Mouse (Mus musculus): ENCODE results near the gene Olfr1449. TPM values are rescaled to one million over a fixed set of nuclear protein-coding genes. Genes with fewer than 3 reads are reported as not detected.

Gene Olfr1449
- polyA plus RNA-seq (2012; fragmentation: generic; extraction: Trizol), result not detected

GRCm38 (mm10) chr19:12930540-12930939 is at the start of gene Olfr1449:
TSS of gene Olfr1449 (plus strand) at chr19:12930840.
- Histone ChIP-seq H3K4me3 (no peak within 1 kb of the TSS), H3ac (ENCODE audit: control insufficient read depth, insufficient read length) (no peak within 1 kb of the TSS), H3K79me2 (ENCODE audit: control insufficient read depth, insufficient read depth) (no peaks in the 10 kb centered on the region), H3K36me3 (ENCODE audit: control insufficient read depth, insufficient read depth) (no peaks in the 10 kb centered on the region), H3K4me2 (ENCODE audit: low read depth) (no peak within 1 kb of the TSS), H3K27me3 (ENCODE audit: control insufficient read depth, insufficient read depth, insufficient read length) (no peaks in the 10 kb centered on the region)
- TF ChIP-seq MAX (IDR thresholded peaks at IDR 0.05; ENCODE audit: low read depth), result no peak
- TF ChIP-seq POLR2A (IDR thresholded peaks at IDR 0.05; ENCODE audit: insufficient read length, low read depth), result no peak
- no peak for TF ChIP-seq MYOD1 (IDR thresholded peaks at IDR 0.05; ENCODE audit: control insufficient read depth in 1 of 3, insufficient read length in 2 of 3, low read depth in 2 of 3)
- no peak for TF ChIP-seq E2F4 (IDR thresholded peaks at IDR 0.05; ENCODE audit: insufficient read depth)

GRCm38 (mm10) chr19:12883555-12883954 is 47.1 kb upstream of the Olfr1449 start, which contains the start of gene Olfr1445:
TSS of gene Olfr1445 (plus strand) at chr19:12883855.
- Histone ChIP-seq H3K27me3 (ENCODE audit: control insufficient read depth, insufficient read depth, insufficient read length) (no peaks in the 10 kb centered on the region), H3K4me3 (no peak within 1 kb of the TSS), H3ac (ENCODE audit: control insufficient read depth, insufficient read length) (no peak within 1 kb of the TSS), H3K36me3 (ENCODE audit: control insufficient read depth, insufficient read depth) (no peaks in the 10 kb centered on the region), H3K79me2 (ENCODE audit: control insufficient read depth, insufficient read depth) (no peaks in the 10 kb centered on the region), H3K4me2 (ENCODE audit: low read depth) (no peak within 1 kb of the TSS)
- no peak for TF ChIP-seq USF1 (IDR thresholded peaks at IDR 0.05; ENCODE audit: low read depth)
- TF ChIP-seq CEBPB (IDR thresholded peaks at IDR 0.05; ENCODE audit: insufficient read depth, poor library complexity, severe bottlenecking), result no peak
- TF ChIP-seq E2F4 (IDR thresholded peaks at IDR 0.05; ENCODE audit: insufficient read depth), result no peak
- TF ChIP-seq TCF3 (IDR thresholded peaks at IDR 0.05; ENCODE audit: insufficient read length, low read depth), result no peak

GRCm38 (mm10) chr19:12893424-12893823 is 37.2 kb upstream of the Olfr1449 start, which contains the start of gene Olfr1446:
TSS of gene Olfr1446 (minus strand) at chr19:12893524.
- Histone ChIP-seq H3K36me3 (ENCODE audit: control insufficient read depth, insufficient read depth) (no peaks in the 10 kb centered on the region), H3K79me2 (ENCODE audit: control insufficient read depth, insufficient read depth) (no peaks in the 10 kb centered on the region), H3K4me2 (ENCODE audit: low read depth) (no peak within 1 kb of the TSS), H3K27me3 (ENCODE audit: control insufficient read depth, insufficient read depth, insufficient read length) (no peaks in the 10 kb centered on the region), H3ac (ENCODE audit: control insufficient read depth, insufficient read length) (no peak within 1 kb of the TSS), H3K4me3 (no peak within 1 kb of the TSS)
- no peak for TF ChIP-seq MYOD1 (IDR thresholded peaks at IDR 0.05; ENCODE audit: control insufficient read depth in 1 of 3, insufficient read length in 2 of 3, low read depth in 2 of 3)
- no peak for TF ChIP-seq REST (IDR thresholded peaks at IDR 0.05; ENCODE audit: insufficient read depth, insufficient read length)
- no peak for TF ChIP-seq MAX (IDR thresholded peaks at IDR 0.05; ENCODE audit: low read depth)
- TF ChIP-seq USF1 (IDR thresholded peaks at IDR 0.05; ENCODE audit: low read depth), result no peak
- no peak for TF ChIP-seq TCF12 (IDR thresholded peaks at IDR 0.05; ENCODE audit: insufficient read depth, poor library complexity, severe bottlenecking)
- TF ChIP-seq TCF3 (IDR thresholded peaks at IDR 0.05; ENCODE audit: insufficient read length, low read depth), result no peak
- TF ChIP-seq MYOG (IDR thresholded peaks at IDR 0.05; ENCODE audit: control insufficient read depth in 1 of 3, insufficient read depth in 1 of 3, insufficient read length in 2 of 3, low read depth in 2 of 3), result no peak
- TF ChIP-seq POLR2AphosphoS2 (IDR thresholded peaks at IDR 0.05; ENCODE audit: insufficient read length, low read depth), result no peak
- TF ChIP-seq CEBPB (IDR thresholded peaks at IDR 0.05; ENCODE audit: insufficient read depth, poor library complexity, severe bottlenecking), result no peak
- TF ChIP-seq POLR2A (IDR thresholded peaks at IDR 0.05; ENCODE audit: insufficient read length, low read depth), result no peak
- no peak for TF ChIP-seq SRF (IDR thresholded peaks at IDR 0.05; ENCODE audit: control insufficient read depth, insufficient read length, low read depth)
- no peak for TF ChIP-seq E2F4 (IDR thresholded peaks at IDR 0.05; ENCODE audit: insufficient read depth)

- Histone ChIP-seq H3K4me2 (ENCODE audit: low read depth) (no peak within 1 kb of the TSS), H3K79me2 (ENCODE audit: control insufficient read depth, insufficient read depth) (no peaks in the 10 kb centered on the region), H3K4me3 (no peak within 1 kb of the TSS), H3ac (ENCODE audit: control insufficient read depth, insufficient read length) (no peak within 1 kb of the TSS), H3K27me3 (ENCODE audit: control insufficient read depth, insufficient read depth, insufficient read length) (no peaks in the 10 kb centered on the region), H3K36me3 (ENCODE audit: control insufficient read depth, insufficient read depth) (no peaks in the 10 kb centered on the region)
- TF ChIP-seq USF1 (IDR thresholded peaks at IDR 0.05; ENCODE audit: low read depth) (no peak), E2F4 (IDR thresholded peaks at IDR 0.05; ENCODE audit: insufficient read depth) (no peak), CEBPB (IDR thresholded peaks at IDR 0.05; ENCODE audit: insufficient read depth, poor library complexity, severe bottlenecking) (no peak), TCF3 (IDR thresholded peaks at IDR 0.05; ENCODE audit: insufficient read length, low read depth) (no peak), REST (IDR thresholded peaks at IDR 0.05; ENCODE audit: insufficient read depth, insufficient read length) (no peak), MYOG (IDR thresholded peaks at IDR 0.05; ENCODE audit: control insufficient read depth in 1 of 3, insufficient read depth in 1 of 3, insufficient read length in 2 of 3, low read depth in 2 of 3) (no peak), SRF (IDR thresholded peaks at IDR 0.05; ENCODE audit: control insufficient read depth, insufficient read length, low read depth) (no peak), MYOD1 (IDR thresholded peaks at IDR 0.05; ENCODE audit: control insufficient read depth in 1 of 3, insufficient read length in 2 of 3, low read depth in 2 of 3) (no peak), POLR2A (IDR thresholded peaks at IDR 0.05; ENCODE audit: insufficient read length, low read depth) (no peak), TCF12 (IDR thresholded peaks at IDR 0.05; ENCODE audit: insufficient read depth, poor library complexity, severe bottlenecking) (no peak), POLR2AphosphoS2 (IDR thresholded peaks at IDR 0.05; ENCODE audit: insufficient read length, low read depth) (no peak), MAX (IDR thresholded peaks at IDR 0.05; ENCODE audit: low read depth) (no peak)
These were observed 27.0 kb upstream of the Olfr1449 start, which contains the start of gene Olfr1447 for GRCm38 (mm10) chr19:12903643-12904042. TSS of gene Olfr1447 (minus strand) at chr19:12903743.

GRCm38 (mm10) chr19:12924319-12924718 is 6.3 kb upstream of the Olfr1449 start, which contains the start of gene Olfr1448:
TSS of gene Olfr1448 (minus strand) at chr19:12924419.
- no peak within 1 kb of the TSS for H3K4me2 ChIP-seq (ENCODE audit: low read depth)
- H3ac ChIP-seq (ENCODE audit: control insufficient read depth, insufficient read length), result no peak within 1 kb of the TSS
- no peaks in the 10 kb centered on the region for H3K27me3 ChIP-seq (ENCODE audit: control insufficient read depth, insufficient read depth, insufficient read length)
- H3K4me3 ChIP-seq, result no peak within 1 kb of the TSS
- H3K36me3 ChIP-seq (ENCODE audit: control insufficient read depth, insufficient read depth), result no peaks in the 10 kb centered on the region
- TF ChIP-seq TCF3 (IDR thresholded peaks at IDR 0.05; ENCODE audit: insufficient read length, low read depth) (no peak), E2F4 (IDR thresholded peaks at IDR 0.05; ENCODE audit: insufficient read depth) (no peak), POLR2A (IDR thresholded peaks at IDR 0.05; ENCODE audit: insufficient read length, low read depth) (no peak), CEBPB (IDR thresholded peaks at IDR 0.05; ENCODE audit: insufficient read depth, poor library complexity, severe bottlenecking) (no peak), REST (IDR thresholded peaks at IDR 0.05; ENCODE audit: insufficient read depth, insufficient read length) (no peak), POLR2AphosphoS2 (IDR thresholded peaks at IDR 0.05; ENCODE audit: insufficient read length, low read depth) (no peak), MYOD1 (IDR thresholded peaks at IDR 0.05; ENCODE audit: control insufficient read depth in 1 of 3, insufficient read length in 2 of 3, low read depth in 2 of 3) (no peak), MAX (IDR thresholded peaks at IDR 0.05; ENCODE audit: low read depth) (no peak), SRF (IDR thresholded peaks at IDR 0.05; ENCODE audit: control insufficient read depth, insufficient read length, low read depth) (no peak), USF1 (IDR thresholded peaks at IDR 0.05; ENCODE audit: low read depth) (no peak), MYOG (IDR thresholded peaks at IDR 0.05; ENCODE audit: control insufficient read depth in 1 of 3, insufficient read depth in 1 of 3, insufficient read length in 2 of 3, low read depth in 2 of 3) (no peak), TCF12 (IDR thresholded peaks at IDR 0.05; ENCODE audit: insufficient read depth, poor library complexity, severe bottlenecking) (no peak)
- H3K79me2 ChIP-seq (ENCODE audit: control insufficient read depth, insufficient read depth), result no peaks in the 10 kb centered on the region

All from myocyte (in vitro differentiated cells).